Mouse (Mus musculus) intestine, embryonic 15.5 days (tissue): ENCODE results near the gene Cyp2u1. TPM values are rescaled to one million over a fixed set of nuclear protein-coding genes. Genes with fewer than 3 reads are reported as not detected.
A peak's percentile ranks its signal among the peaks of the same experiment; 100 is the strongest.

Experiments used
- ATAC-seq: fragments of 200-750 bp; cut with Nextera tagmentation; 2 replicates; pipeline ENCODE4 v1.8.0; 2017; ENCODE audit warnings: moderate TSS enrichment, moderate library complexity
- H3K27ac ChIP-seq: fragments of 300-500 bp; sonication (generic); 2 replicates; pipeline ENCODE4 v1.5.1; 2015; ENCODE audit warnings: mild to moderate bottlenecking, inconsistent platforms
- H3K27me3 ChIP-seq: fragments of 300-500 bp; sonication (generic); replicated peaks from 2 replicates; pipeline ENCODE4 v1.6.1; 2015; ENCODE audit warnings: inconsistent platforms
- H3K36me3 ChIP-seq: fragments of 300-500 bp; sonication (generic); 2 replicates; pipeline ENCODE4 v1.6.1; 2015; ENCODE audit warnings: inconsistent platforms
- H3K4me1 ChIP-seq: fragments of 300-500 bp; sonication (generic); replicated peaks from 2 replicates; pipeline ENCODE4 v1.6.1; 2015; ENCODE audit warnings: inconsistent platforms
- H3K4me2 ChIP-seq: fragments of 300-500 bp; sonication (generic); replicated peaks from 2 replicates; pipeline ENCODE4 v1.6.1; 2015; ENCODE audit warnings: mild to moderate bottlenecking, inconsistent platforms
- H3K4me3 ChIP-seq: fragments of 300-500 bp; sonication (generic); replicated peaks from 2 replicates; pipeline ENCODE4 v1.5.1; 2015; ENCODE audit warnings: inconsistent platforms
- H3K9ac ChIP-seq: fragments of 300-500 bp; sonication (generic); 2 replicates; pipeline ENCODE4 v1.6.1; 2015; ENCODE audit warnings: inconsistent platforms
- H3K9me3 ChIP-seq: fragments of 300-500 bp; sonication (generic); 2 replicates; pipeline ENCODE4 v1.6.1; 2016; ENCODE audit warnings: inconsistent platforms
- WGBS: fragments of 180-500 bp; shearing (Covaris S2); methylation state at CpG from one replicate; pipeline ENCODE4 v1.1.7; 2015; 5-methylcytosine and 5-hydroxymethylcytosine counted together
- polyA plus RNA-seq: library from polyadenylated mRNA; unstranded; fragments of >200 nt; fragmentation: Nextera tagmentation; extraction: Ambion mirVana; gene quantifications from 2 replicates; pipeline ENCODE4 v1.2.1, GENCODE M21; 2015

Cyp2u1 gene
- polyA plus RNA-seq, 1 experiment from 2014 or later, result 6.4 TPM

DNA sequence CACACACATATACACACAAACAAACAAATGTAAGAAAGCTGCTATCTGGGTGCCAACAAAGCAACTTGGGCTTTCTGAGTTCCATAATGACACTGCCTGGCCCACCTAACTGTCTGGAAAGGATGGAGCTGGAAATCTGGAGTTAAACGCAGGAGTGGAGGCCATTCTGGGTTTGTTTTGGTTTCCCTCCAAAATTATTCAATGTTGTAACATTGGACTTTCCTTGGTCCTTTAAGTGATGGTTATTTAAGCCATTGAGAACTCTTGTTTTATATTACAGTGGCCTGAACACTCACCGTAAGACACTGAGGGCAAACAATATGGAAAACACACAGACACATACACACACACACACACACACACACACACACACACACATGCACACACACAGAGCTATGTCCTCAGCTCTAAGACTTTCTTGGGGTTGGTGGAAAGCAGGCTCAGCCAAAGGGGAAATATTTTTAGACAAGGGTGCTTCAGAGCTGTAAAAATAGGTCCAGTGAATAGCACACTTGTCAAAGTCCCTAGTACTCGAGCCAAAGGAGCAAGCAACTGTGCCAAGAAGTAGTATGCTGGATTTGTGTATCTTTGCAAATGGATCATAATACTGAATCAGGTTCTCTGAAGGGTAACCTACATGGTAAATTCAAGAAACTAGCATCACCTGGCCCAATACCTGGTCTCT is 36.5 kb downstream of the Cyp2u1 start:
- 76% methylated on average over 3 of the region's 3 CpGs for WGBS
- Histone ChIP-seq H3K9me3 (no peaks in the 10 kb centered on the region), H3K27me3 (no peaks in the 10 kb centered on the region)

DNA sequence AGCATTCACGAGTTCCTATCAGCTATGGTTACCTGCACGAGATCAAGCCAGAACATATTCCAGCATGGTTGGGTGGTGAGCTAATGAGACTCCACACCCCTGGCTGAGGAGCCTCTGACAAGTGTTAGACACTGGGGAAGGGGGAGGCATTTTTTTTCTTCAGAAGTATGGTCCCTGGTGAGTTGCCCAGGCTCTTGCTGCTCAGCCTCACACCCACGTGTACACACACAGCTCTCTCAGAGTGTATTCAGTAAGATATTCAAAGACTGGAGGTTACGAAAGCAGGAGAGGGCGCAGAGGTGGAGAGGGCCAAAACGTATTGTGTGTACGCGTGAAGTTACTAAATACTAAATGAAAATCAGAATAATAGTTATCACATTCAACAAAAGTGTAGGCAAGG is 37.5 kb downstream of the Cyp2u1 start:
- Histone ChIP-seq H3K4me2 (no peak overlapping the region), H3K4me1 (peaks cover 14% of the 10 kb centered on the region), H3K27ac (no peak overlapping the region), H3K27me3 (no peaks in the 10 kb centered on the region), H3K9me3 (no peaks in the 10 kb centered on the region), H3K4me3 (no peak overlapping the region), H3K36me3 (0 out of 2 replicates have a peak, but pooled peaks cover 8% of the 10 kb centered on the region), H3K9ac (no peak overlapping the region)
- ATAC-seq, result no peak
- WGBS, result 84% methylated on average over 8 of the region's 8 CpGs

More for the DNA sequence above, 36.5 kb downstream of the Cyp2u1 start:
- Histone ChIP-seq H3K4me3 (no peak overlapping the region), H3K4me2 (no peak overlapping the region), H3K9ac (no peak overlapping the region), H3K27ac (no peak overlapping the region), H3K4me1 (peaks cover 17% of the 10 kb centered on the region), H3K36me3 (0 out of 2 replicates have a peak, but pooled peaks cover 8% of the 10 kb centered on the region)
- no peak for ATAC-seq

DNA sequence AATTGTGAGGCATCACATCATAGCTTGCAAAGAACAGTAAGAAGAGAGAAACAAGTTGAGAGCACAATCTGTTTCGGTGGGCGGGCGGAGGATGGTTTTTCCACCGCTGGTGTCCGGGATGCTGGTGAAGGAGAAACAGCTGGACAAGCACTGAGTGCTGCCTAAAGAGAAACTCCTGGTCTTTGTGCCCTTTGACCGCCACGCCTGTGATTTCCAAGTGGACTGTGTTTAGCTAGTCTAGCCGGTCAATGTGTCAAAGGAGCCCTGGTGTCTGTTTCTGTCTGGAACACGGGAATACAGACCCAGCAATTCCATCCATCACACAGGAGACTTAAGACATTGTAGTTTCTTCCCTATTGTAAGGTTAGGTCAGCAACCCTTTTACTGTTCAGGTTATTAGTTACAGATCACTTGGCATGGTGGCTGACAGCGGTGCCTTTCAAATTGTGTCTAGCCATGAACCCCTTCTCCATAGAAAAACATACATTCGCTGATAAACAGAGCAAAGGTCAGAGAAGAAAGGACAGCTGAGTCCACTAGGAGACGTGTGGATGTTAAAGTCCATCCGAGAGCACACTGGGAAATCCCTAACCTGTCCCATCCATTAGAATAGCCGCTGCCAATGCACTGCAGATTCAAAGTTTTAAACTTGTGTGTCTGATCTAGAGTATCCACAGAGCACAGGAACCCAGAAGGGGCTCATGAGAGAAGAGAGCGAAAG is 39.1 kb downstream of the Cyp2u1 start:
- H3K27ac ChIP-seq, result no peak overlapping the region
- H3K27me3 ChIP-seq, result no peaks in the 10 kb centered on the region
- H3K4me2 ChIP-seq, result no peak overlapping the region; the same call in 1 of the 2 replicates
- no peak overlapping the region for H3K9ac ChIP-seq
- 64% methylated on average over 15 of the region's 15 CpGs for WGBS
- H3K36me3 ChIP-seq, result 0 out of 2 replicates have a peak, but pooled peaks cover 8% of the 10 kb centered on the region
- ATAC-seq, result peak; percentile 46; the same call in 1 of the 2 replicates
- no peaks in the 10 kb centered on the region for H3K9me3 ChIP-seq
- H3K4me3 ChIP-seq, result no peak overlapping the region
- H3K4me1 ChIP-seq, result 0 out of 2 replicates have a peak, but pooled peaks cover 7% of the 10 kb centered on the region

DNA sequence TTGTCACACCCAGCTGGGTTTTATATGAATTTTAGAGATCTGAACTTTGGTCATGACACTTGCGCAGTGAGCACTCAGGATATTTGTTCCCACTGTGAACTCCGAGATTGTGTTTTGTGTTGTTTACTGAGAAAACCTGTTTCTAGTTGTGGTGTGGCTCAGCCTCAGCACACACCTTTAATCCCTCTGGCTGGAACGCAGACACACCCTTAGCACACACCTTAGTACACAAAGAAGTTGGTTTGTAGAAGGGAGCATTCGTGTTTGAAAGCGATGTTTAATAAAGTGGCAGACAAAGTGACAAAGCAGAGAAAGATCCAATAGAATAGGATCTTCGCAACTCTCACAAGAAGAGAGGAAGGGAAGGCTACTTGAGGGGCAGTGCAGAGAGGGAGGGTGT is 42.6 kb downstream of the Cyp2u1 start:
- Histone ChIP-seq H3K9me3 (no peaks in the 10 kb centered on the region), H3K4me1 (0 out of 2 replicates have a peak, but pooled peaks cover 7% of the 10 kb centered on the region), H3K4me3 (no peak overlapping the region), H3K27me3 (no peaks in the 10 kb centered on the region), H3K27ac (no peak overlapping the region), H3K9ac (no peak overlapping the region), H3K4me2 (no peak overlapping the region), H3K36me3 (peaks cover 8% of the 10 kb centered on the region; the same call in 1 of the 2 replicates)
- ATAC-seq, result no peak
- 90% methylated on average over 6 of the region's 6 CpGs for WGBS

DNA sequence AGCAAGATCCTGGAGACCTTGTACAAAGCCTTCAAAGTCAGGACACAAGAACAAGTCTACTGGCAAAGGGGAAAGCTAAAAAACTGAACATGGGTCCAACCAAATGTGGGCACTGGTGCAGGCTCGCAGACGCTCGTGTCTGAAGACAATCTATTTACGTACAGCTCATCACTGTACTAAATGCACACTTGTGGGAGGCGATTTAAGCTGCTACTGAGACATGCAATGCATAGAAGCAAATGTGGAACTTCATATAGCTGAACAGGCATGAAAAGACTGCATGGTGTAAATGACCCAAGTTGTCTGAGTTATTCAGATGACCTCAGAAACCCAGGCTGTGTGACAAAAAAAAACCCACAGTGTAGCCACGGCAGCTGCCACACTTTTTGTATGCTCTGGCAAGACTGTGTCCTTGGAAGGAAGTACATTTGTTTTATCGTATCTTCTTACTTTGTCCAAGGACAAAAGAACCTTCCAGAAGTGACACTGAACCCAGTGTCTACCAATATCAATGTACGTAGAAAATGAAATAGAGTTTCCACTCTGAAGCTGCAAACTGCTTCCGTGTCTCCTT is 43.5 kb downstream of the Cyp2u1 start:
- WGBS, result 86% methylated on average over 9 of the region's 9 CpGs
- no peak overlapping the region for H3K4me2 ChIP-seq
- H3K36me3 ChIP-seq, result peaks cover 8% of the 10 kb centered on the region; the same call in 1 of the 2 replicates
- no peak overlapping the region for H3K4me3 ChIP-seq
- H3K4me1 ChIP-seq, result 0 out of 2 replicates have a peak, but pooled peaks cover 7% of the 10 kb centered on the region
- H3K27ac ChIP-seq, result no peak overlapping the region
- no peaks in the 10 kb centered on the region for H3K27me3 ChIP-seq
- H3K9ac ChIP-seq, result no peak overlapping the region
- H3K9me3 ChIP-seq, result no peaks in the 10 kb centered on the region
- no peak for ATAC-seq

DNA sequence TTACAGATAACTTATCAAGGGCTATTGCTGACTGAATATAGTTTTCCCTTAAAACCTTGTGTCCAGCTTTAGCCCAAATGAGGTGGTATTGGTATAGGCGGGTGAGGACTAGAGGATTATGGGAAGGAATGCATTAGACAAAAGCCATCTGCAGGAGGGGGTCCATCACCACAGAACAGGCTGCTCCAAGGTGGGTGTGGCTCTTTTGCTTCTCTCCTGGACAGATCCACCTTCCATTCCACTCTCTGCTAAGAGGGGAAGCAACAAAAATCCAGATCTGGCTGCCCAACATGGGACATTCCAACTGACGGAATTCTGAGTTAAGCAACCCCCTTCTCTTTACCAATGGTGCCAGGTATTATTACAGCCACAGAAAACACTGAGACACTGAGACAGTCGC is 44.1 kb downstream of the Cyp2u1 start:
- peaks cover 11% of the 10 kb centered on the region; the same call in 1 of the 2 replicates for H3K36me3 ChIP-seq
- H3K27me3 ChIP-seq, result no peaks in the 10 kb centered on the region
- no peaks in the 10 kb centered on the region for H3K9me3 ChIP-seq
- 93% methylated on average over 3 of the region's 3 CpGs for WGBS
- no peak for ATAC-seq
- no peak overlapping the region for H3K27ac ChIP-seq
- H3K4me2 ChIP-seq, result no peak overlapping the region
- H3K9ac ChIP-seq, result no peak overlapping the region
- H3K4me1 ChIP-seq, result 0 out of 2 replicates have a peak, but pooled peaks cover 2% of the 10 kb centered on the region
- no peak overlapping the region for H3K4me3 ChIP-seq

DNA sequence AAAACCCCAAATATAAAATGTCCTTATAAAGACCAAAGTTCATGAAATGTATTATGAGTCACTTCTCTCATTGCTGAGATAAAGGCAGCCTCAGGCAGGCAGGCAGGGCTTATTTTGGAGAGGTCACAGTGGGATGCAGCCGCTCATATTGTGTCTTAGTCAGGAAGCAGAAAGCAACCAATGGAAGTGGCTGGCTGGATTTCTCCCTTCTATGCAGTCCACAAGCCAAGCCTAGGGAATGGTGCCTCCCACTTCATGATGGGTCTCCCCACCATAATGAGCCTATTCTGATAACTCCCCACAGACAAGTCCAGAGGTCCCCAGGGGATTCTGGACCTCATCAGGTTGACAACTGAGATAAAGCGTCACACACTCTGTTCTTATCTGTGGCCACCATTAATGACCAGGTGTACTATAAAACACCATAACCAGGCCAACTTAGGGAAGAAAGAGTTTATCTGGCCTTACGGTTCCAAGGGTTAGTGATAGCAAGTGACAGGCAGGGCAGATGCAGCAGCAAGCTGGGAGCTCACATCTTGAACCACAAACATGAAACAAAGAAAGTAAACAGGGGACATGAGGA is 47.5 kb downstream of the Cyp2u1 start:
- no peak overlapping the region for H3K4me3 ChIP-seq
- 0 out of 2 replicates have a peak, but pooled peaks cover under 1% of the 10 kb centered on the region for H3K4me1 ChIP-seq
- H3K27ac ChIP-seq, result no peak overlapping the region
- H3K9ac ChIP-seq, result no peak overlapping the region
- H3K4me2 ChIP-seq, result no peak overlapping the region
- H3K27me3 ChIP-seq, result no peaks in the 10 kb centered on the region
- H3K36me3 ChIP-seq, result peaks cover 8% of the 10 kb centered on the region; the same call in 1 of the 2 replicates
- peak; percentile 65 for ATAC-seq
- H3K9me3 ChIP-seq, result no peaks in the 10 kb centered on the region
- WGBS, result 83% methylated on average over 3 of the region's 3 CpGs

DNA sequence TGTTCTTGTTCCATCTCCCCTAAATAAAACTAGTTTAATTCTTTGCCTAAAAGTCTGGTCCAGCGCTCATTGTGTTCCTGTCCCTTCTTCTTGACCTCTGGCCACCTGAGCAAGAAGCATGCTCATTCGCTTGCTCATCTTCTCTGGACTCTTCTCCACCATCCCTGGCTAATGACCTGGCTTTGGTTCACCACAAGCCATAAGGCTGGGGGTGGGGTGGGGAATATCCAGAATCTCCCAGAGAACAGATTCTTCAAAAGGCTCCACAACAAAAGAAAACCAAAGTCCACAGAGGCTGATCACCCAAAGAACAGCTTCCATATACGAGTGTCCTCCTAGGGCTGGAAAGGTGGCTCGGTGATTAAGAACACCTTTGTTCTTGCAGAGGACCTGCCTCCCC is 48.0 kb downstream of the Cyp2u1 start:
- no peak for ATAC-seq
- WGBS, result 92% methylated on average over 4 of the region's 4 CpGs
- H3K4me3 ChIP-seq, result no peak overlapping the region
- H3K9ac ChIP-seq, result no peak overlapping the region
- no peak overlapping the region for H3K27ac ChIP-seq
- no peaks in the 10 kb centered on the region for H3K27me3 ChIP-seq
- H3K4me2 ChIP-seq, result no peak overlapping the region
- peaks cover 8% of the 10 kb centered on the region; the same call in 1 of the 2 replicates for H3K36me3 ChIP-seq
- H3K9me3 ChIP-seq, result no peaks in the 10 kb centered on the region
- H3K4me1 ChIP-seq, result 0 out of 2 replicates have a peak, but pooled peaks cover 2% of the 10 kb centered on the region

DNA sequence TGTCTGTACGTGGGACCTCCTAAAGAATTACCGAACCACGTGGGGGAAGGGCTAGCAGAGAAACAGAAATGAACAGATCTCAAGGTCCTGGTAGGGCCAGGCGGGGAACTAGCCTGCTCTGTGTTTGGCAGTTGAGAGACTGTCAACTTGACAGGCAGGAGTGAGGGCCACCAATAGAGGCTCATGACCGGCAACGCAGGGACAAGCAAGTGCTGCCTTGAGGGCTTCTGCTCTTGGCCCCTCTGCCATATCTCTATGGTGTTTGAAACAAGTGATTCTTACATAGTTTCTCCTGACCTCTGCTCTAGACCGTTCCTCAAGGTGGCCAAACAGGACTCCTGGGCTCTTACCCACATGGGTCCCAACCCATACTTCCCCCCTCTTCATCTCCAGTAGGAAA is 51.4 kb downstream of the Cyp2u1 start:
- H3K4me1 ChIP-seq, result 0 out of 2 replicates have a peak, but pooled peaks cover 2% of the 10 kb centered on the region
- WGBS, result 85% methylated on average over 7 of the region's 7 CpGs
- ATAC-seq, result no peak
- H3K27me3 ChIP-seq, result no peaks in the 10 kb centered on the region
- no peaks in the 10 kb centered on the region for H3K9me3 ChIP-seq
- H3K4me3 ChIP-seq, result no peak overlapping the region
- no peak overlapping the region for H3K4me2 ChIP-seq
- H3K36me3 ChIP-seq, result 0 out of 2 replicates have a peak, but pooled peaks cover 7% of the 10 kb centered on the region
- no peak overlapping the region for H3K27ac ChIP-seq
- H3K9ac ChIP-seq, result no peak overlapping the region

DNA sequence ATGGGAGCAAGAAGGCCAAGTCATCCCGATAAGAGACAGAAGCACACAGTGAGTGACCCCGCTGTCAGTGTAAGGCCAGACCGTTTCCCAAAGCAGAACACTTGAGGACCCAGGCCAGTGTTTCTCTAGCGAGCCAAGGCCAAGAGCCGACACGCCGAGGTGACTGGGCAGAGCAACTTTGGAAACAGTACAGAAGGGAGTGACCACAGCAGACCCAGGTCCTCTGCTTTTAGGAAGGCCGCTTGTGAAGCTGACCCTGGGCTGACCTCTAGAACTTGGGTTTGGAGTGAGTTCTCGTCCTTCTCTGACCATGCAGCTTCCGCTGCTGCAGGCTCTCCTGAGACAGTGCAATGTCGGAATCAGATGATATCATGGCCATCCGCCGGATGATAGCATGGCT is 52.0 kb downstream of the Cyp2u1 start:
- H3K4me3 ChIP-seq, result no peak overlapping the region
- no peak for ATAC-seq
- no peaks in the 10 kb centered on the region for H3K9me3 ChIP-seq
- H3K27ac ChIP-seq, result peak overlapping the region; percentile 15; the same call in 1 of the 2 replicates
- H3K9ac ChIP-seq, result no peak overlapping the region
- H3K4me1 ChIP-seq, result 0 out of 2 replicates have a peak, but pooled peaks cover 2% of the 10 kb centered on the region
- WGBS, result 84% methylated on average over 13 of the region's 13 CpGs
- H3K4me2 ChIP-seq, result no peak overlapping the region
- H3K36me3 ChIP-seq, result 0 out of 2 replicates have a peak, but pooled peaks cover 12% of the 10 kb centered on the region
- H3K27me3 ChIP-seq, result no peaks in the 10 kb centered on the region

DNA sequence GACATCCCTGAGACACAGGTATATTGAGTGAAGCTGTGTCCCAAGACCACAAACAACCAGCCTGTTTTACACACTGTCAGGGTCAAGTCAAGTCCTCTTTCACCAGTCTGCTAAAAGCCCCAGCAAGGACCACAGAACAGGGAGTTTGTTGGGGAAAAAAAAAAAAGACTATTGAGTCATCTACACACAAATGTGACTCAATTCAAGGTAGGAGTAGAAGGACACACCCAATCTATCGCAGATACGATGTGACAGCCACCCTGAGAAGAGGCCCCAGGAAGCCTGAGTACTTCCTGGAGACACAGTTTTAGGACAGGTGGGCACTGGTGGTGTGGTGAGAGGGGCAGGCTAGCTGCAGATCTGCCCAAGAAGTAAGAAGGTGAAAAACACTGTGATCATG is 52.7 kb downstream of the Cyp2u1 start:
- Histone ChIP-seq H3K27me3 (no peaks in the 10 kb centered on the region), H3K4me2 (no peak overlapping the region), H3K4me3 (no peak overlapping the region), H3K4me1 (0 out of 2 replicates have a peak, but pooled peaks cover 2% of the 10 kb centered on the region), H3K9ac (no peak overlapping the region), H3K36me3 (0 out of 2 replicates have a peak, but pooled peaks cover 12% of the 10 kb centered on the region), H3K9me3 (no peaks in the 10 kb centered on the region), H3K27ac (peak overlapping the region; percentile 15; the same call in 1 of the 2 replicates)
- WGBS, result 58% methylated on average over 2 of the region's 2 CpGs
- ATAC-seq, result no peak

DNA sequence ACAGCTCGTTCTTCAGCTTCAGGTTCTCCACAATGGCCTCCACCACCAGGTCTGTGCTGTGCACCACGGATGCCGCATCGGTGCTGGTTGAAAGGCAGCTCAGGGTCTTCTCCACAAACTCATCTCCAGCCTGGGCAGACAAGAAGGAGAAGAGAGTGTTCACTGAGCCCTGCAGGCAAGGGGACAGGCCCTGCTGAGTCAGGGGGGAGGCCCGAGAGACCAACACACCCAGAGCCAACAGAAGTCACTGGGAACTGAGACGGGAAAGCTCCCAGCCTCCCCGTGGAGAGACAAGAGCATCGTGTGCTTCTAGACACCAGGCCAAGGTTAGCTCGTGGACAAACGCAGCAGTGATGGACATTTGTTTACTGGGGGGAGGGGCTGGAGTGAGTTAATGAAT is 54.6 kb downstream of the Cyp2u1 start:
- Histone ChIP-seq H3K9ac (no peak overlapping the region), H3K4me2 (no peak overlapping the region), H3K36me3 (peaks cover 8% of the 10 kb centered on the region; the same call in 1 of the 2 replicates), H3K27me3 (no peaks in the 10 kb centered on the region), H3K4me1 (0 out of 2 replicates have a peak, but pooled peaks cover 2% of the 10 kb centered on the region), H3K4me3 (no peak overlapping the region), H3K27ac (no peak overlapping the region), H3K9me3 (no peaks in the 10 kb centered on the region)
- 77% methylated on average over 10 of the region's 10 CpGs for WGBS
- no peak for ATAC-seq
